Mouse (Mus musculus) CD8-positive naive resting alpha-beta T cell, adult 2 months (primary cell): ENCODE data around the gene Cnst.
"Not testable (repeated sequence)": the region's sequence is repeated elsewhere in the genome, so short reads cannot be mapped to it uniquely, and the experiment has no call there.

Source experiments
- DNase-seq, 2 experiments: peaks; one replicate each; pipeline ENCODE4 v3.0.0; 2022; ENCODE audit warnings: low read depth in 2 of 2, low spot score in 2 of 2

The Cnst gene

DNA sequence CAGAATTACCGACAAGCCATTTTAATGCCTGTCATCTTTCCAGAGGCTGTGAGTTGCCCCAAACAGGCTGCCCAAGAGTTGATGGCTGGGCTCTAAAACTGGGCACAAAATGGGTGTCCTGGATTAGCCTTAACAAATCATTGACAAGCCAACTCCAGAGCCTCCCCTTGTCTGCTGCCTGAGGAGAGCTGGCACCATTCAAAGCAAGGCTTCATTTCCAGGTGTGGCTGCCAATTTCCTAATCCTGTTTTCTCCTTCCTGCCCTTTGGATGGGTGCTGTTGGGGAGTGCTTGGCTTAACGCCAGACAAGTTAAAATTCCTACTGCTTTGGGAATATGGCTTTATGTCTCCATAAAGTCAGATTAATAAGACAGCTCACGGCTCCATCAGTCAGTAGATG, 98.0 kb downstream of the Cnst start:
- no peak for DNase-seq

DNA sequence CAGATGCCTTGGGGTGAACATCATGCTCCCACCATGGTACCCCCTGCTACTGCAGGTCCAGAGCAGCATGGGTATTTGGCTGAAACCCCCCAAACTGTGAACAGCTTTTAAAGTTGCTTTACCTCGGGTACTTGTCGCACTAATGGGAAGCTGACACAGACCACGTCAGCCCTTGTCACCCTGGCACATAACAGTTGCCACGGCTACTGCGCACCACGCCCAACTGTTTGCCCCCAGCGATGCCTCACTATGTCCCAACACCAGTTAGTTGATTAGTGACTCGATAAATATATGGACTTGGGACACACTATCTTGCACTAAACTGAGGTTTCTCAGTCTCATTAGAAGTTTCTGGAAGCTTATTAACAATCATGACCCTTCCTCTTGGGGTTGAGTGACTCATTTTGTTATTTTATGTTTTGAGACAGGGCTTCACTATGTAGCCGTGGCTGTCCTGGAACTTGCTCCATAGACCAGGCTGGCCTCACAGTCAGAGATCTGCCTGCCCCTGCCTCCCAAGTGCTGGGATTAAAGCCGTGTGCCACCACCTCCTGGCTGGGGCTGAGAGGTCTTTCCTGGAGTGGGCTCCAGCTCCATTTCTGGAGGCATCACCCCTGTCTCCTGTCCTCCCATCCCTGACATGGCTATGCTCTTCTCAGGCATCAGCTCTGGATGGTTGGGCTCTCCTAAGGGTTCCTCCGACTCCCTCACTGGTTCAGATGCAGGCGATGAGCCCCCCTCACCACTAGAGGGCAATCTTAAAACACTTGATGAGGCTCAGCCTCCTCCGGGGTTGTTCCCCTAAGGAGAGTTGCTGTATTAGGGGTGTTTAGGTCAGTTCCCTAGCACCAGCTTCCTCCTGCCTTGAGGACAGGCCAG, 99.2 kb downstream of the Cnst start:
- DNase-seq, result peak; percentile 57 to 65

DNA sequence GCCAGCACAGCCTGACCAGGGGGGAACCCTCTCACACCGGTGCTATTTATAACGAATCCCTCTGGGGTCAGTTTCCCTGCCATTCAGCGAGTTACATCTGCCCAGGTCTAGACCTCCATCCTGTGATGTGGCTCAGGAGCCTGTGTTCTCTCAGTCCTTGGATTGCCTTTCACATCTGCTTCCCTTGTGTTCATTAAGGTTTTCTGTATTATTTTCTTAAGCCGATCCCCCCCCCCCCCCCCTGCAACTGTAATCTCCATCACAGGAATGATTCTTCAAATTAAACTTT, 99.8 kb downstream of the Cnst start:
- no peak for DNase-seq

DNA sequence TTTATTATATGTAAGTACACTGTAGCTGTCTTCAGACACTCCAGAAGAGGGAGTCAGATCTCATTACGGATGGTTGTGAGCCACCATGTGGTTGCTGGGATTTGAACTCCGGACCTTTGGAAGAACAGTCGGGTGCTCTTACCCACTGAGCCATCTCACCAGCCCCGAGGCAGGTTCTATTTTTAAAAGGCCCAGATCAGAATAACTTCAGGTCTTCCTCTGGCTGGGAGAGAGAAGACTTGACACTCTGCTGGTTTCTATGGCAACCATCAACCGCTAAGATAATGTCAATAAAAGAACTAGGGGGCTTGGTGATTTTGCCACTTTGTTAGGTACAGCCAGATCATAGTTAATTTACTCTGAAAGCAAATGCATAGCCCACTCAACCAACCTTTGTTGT, 102.5 kb downstream of the Cnst start:
- not testable (repeated sequence) for DNase-seq

DNA sequence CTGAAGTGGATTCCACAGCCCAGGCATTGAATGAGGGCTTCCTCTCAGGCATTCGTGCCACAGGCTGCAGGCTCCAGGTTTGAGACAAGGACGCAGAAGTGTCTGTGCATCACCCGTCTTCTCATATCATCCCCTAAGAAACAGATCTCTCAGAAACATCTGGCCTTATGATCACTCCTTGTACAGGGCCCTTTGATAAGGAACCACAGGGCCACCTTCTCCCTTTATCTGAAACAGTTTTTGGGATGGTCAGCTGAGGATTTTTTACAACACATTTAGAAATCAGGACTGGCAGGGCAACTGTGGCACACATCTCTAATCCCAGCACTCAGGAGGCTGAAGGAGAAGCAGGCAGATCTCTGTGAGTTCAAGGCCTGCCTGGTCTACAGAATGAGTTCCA, 103.2 kb downstream of the Cnst start:
- no peak for DNase-seq

DNA sequence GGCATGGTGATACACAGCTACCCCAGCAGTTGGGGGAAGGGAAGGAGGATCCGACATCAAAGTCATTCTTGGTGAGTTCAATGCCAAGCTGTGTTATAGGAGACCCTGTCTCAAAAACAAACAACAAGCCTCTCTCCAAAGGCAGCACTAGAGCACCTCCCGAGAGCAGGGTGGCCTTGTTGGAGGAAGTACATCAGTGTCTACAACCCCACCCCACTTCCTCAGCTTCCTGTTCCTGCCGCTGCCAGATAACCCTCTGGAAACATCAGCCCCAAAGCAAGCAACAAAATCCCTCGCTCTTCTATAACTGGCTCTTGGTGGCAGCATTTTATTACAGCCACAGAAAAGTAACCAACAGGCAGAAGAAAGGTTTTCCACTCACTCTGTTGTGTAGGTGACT, 104.1 kb downstream of the Cnst start:
- DNase-seq, result no peak

DNA sequence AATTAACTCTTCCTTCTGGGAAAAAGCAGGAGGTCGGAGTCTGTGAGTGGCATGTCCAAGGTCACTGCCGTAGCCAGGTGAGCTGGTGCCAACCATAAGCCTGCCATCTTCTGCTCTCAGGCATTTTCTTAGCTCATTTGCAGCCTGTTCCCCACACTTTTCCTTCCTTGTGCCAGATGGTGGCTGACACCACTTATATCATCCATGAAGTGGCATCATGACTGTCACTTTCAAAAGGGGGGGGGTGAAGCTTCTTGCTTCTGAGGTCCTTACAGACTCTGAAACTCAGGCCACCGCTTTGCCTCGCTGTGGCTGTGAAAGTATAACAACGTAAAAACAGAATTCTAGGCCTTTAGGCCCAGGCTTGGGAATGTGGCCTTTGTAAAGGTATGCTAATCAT, 105.1 kb downstream of the Cnst start:
- DNase-seq, result no peak

DNA sequence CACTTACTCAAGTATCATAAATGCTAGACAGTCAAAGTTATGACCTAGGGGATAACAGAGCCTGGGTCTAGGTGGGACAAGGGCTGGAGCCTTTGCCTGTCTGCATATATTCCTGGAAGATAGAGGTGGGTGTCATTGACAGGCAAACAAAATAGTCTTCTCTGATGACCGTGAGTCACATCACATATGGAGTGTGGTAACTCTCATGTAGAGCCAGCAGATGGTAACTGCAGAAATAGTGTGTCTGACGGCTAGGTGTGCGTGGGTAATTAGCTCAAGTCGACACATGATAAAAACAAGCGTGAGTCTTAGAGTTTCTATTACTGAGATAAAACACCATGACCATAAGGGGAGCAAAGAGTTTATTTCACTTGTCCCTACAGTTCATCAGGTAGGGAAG, 116.9 kb downstream of the Cnst start:
- DNase-seq, result no peak

DNA sequence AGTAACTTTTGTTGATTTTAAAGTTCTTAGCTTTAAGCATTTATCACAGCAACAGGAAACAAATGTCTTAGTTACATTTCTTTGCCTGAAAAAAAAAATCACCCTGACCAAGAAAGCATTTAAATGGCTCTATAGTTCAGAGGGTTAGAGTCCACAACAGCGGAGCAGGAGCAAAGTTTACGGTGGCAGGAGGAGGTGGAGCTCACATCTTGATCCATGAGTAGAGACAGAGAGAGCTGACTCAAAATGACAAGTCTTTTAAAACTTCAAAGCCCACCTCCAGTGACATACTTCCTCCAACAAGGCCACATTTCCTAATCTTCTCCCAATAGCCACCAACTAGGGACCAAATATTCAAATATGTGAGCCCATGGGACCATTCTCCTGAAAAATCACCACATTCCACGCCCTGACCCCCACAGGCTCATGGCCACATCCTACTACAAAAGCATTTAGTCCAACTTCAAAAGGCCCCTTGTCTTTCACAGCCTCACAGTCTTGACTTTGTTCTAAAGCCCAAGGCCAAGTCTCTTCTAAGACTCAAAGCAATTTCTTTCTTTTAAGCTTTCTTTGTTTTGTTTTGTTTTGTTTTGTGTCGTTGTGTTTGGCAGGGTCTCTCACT, 118.2 kb downstream of the Cnst start:
- DNase-seq, result no peak

DNA sequence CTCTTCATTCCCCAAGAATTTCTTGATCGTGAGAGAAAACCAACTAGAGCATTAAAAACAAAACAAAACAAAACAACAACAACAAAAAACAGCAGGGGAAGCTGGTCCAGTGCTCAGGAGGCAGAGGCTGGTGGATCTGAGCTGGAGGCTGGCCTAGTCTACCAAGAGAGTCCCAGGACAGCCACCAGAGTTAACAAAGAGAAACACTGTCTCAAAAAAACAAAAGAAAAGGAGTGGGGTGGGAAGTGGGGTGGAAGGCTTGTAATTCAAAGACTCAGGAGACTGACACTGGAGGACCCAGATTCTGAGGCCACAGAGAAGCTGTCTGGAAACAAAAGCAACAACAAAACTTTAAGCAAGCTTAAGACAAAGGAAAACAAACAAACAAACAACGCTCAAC, 120.8 kb downstream of the Cnst start:
- DNase-seq, result no peak

DNA sequence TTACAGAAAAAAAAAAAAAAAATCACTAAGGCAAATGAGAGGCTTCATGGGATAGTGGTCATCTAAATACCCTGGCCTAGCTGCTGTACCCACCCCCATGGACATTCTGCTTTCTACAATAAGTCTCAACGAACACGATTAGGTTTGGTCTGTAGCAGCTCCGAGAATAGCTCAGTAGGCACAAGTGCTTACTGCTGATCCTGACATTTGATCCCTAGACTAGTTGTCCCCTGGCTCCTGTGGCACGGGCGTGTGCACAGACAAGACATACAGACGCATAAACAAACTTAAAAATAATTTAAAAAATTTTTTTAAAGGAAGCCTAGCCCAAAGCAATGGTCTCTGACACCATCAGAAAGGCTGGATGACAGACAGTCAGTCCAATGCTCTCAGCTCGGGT, 121.3 kb downstream of the Cnst start:
- no peak for DNase-seq

DNA sequence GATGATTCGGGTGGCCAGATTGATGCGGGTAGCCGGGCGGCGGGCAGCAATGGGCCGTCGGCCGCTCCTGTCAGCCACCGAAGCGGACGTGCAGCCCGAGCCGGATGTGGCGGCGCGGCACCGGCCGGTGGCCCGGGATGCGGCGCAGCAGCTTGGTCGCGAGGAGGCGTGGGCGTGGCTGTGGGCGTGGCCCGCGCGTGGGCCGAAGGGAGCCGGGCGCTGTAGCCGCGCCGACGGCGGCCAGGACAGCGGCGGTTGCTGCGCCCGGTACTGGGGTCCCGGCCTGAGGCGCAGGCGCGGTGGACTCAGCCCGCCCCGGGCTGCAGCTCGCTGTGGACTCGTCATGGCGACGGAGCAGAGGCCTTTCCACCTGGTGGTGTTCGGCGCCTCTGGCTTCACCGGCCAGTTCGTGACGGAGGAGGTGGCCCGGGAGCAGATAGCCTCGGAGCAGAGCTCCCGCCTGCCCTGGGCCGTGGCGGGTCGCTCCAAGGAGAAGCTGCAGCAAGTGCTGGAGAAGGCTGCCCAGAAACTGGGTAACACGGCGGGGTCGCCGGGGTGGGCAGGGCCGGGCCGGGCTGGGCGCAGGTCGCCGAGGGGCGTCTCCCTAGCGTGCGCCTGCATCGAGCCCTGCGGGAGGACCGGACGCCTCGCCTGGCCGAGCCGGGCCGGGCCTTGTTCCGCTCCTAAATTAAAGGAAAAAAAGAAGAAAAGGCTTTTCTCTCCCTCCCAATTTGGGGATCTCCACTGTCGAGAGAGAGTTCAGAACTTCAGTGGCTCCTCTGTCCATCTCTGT, 122.0 kb downstream of the Cnst start, which contains the start of gene Sccpdh:
Gene Sccpdh, plus strand, starts transcription at position 198 of the 793 bp plus-strand sequence.
- peak; percentile 15 to 30 for DNase-seq

DNA sequence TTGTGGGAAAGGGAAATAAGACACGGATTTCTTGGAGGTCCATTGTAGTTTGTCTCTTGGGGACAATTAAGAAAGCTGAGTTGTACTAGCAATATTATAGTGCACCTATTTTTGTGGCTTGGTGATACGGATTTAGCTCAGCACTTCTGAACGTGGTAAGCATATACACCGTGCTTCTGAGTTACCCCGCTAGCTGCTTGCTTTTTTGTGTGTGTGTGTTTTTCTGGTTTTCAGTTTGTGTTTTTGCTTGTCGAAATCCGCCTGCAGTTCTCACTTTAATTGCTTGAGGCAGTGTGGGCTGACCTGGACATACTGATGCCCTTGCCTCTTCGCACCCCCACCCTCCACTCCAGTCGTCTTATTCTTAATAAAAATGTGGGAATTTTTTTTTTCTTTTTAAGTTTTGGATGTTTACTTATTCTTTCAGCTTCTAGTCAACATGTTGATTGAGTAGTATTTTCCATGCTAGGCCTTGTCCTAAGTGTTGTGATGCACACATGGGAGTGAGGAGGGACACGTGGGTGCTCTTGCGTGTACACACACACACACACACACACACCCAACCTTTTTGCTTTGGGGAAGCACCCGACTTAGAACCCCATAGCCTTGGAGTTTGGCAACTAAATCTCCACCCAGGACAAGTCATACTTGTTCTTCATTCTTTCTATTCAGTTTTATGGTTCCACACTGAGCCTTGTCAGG, 122.8 kb downstream of the Cnst start:
- DNase-seq, result no peak

DNA sequence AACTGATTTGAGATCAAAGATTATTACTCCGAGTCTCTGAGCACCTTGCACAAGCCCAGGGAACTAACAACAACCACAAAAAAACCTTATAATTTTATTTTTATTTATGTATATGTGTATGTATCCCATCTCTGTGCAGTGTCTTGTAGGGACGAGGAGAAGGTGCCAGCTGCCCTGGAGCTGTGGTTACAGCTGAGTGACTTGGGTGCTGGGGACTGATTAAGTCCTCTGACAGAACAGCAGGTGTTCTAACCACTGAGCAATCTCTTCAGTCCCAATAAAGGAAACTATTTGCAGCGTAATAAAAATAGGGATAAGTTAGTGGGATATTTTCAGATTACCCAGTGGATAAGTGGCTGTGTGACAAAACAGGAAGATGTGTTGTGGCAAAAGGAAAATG, 128.2 kb downstream of the Cnst start:
- DNase-seq, result no peak

DNA sequence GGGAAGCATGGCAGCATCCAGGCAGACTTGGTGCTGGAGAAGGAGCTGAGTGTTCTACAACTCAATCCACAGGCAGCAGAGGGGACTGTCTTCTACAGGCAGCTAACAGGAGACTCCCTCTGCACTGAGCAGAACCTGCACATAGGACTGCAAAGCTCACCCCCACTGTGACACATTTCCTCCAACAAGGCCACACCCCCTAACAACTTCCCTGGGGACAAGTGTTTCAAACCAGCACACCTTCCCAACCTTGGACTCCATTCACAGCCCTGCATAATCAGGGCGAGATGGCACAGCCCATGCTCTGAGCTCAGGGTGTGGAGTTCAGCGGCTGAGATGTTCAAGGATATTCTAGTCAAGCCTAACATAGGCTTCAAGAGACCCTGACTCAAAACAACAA, 130.9 kb downstream of the Cnst start:
- DNase-seq, result no peak
